Mouse (Mus musculus) cerebellum, adult 11 months (tissue): ENCODE results near the gene Gsta1.
"Not testable (repeated sequence)": the region's sequence is repeated elsewhere in the genome, so short reads cannot be mapped to it uniquely, and the experiment has no call there.

Source experiments
- DNase-seq: peaks from one replicate; pipeline ENCODE4 v3.0.0; 2022

Gsta1 gene

DNA sequence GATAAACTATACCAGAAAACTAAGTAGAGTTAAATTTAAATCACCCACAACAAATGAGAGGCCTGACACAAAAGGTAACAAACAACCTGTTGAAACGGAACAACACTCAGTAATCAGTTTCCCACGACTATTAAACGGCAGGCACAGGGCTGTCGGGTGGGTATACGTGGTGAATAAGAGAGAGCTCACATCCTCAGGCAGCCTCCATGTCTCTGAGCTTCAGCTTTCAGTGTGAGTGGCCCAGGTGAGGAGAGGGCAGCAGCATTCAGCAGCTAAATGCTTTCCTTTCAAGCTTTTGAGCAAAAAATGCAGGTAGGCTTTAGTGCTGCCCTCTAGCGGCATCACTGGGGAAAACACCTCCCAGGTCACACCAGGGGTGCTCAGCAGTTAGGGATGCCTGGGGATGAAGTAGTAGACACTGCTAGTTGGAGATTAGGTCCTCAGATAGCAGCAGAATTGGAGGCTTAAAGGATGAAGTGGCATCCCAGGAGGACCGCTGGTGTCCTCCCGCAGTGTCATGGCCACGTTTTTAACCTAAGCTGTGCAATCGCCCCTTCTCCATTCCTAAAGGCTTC, 2.8 kb downstream of the Gsta1 start:
- DNase-seq: not testable (repeated sequence)

DNA sequence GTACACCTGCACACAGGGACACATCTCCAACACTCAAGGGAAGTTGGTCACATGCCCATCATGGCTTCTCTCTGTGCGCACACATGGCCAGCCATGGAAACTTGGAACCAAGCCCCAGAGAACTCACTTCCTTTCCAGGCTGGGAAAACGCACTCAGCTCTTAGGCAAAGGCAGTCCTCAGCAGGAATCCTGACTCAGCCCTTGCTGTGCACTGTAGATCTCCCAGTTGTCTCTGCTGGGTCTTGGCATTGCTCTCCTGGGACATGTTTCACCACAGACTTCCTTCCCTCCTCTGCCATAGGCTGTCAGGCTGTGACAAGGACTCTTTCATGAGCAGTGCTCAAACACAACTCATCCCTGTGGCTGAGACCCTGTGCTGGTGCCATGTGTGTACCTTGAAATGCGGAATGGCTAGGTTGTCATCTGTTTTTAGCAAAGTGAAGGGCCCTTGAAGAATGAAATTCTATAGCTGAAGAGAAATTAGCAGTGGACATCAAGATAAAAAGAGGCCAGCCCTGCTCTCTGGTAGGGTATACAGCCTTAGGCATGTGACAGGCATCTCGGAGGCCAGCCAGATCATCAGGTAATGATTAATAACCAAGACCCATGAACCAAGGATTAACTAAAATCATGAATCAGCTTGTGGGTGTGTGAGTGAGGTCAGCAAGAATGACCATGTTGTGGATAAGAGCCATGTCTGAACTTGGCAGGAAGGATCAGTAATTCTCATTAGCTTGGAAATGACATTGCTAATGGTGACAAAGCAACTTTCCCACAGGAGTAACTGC, 25.4 kb downstream of the Gsta1 start:
- DNase-seq: not testable (repeated sequence)

DNA sequence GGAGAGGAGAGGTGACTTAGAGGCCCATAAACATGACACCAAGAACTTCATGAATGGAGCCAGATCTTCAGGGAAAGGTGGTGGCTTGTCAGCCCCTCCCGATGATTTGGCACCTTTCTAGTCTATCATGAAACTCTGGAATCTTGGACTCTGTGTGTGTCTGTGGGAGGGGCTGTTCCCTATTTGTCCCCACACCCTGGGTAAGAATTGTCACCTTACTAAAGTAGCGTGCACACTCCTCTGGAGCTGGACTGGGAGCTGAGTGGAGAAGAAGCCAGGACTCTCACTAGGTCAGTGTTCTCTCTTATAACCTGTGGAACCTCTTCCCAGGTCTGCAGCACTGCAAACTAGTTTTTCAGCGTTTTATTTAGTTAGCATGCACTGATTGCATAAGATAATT, 26.5 kb downstream of the Gsta1 start, which contains the start of gene Gm3776:
Gene Gm3776 (plus strand): TSS at position 216 of the 400 bp plus-strand sequence.
- not testable (repeated sequence) for DNase-seq

DNA sequence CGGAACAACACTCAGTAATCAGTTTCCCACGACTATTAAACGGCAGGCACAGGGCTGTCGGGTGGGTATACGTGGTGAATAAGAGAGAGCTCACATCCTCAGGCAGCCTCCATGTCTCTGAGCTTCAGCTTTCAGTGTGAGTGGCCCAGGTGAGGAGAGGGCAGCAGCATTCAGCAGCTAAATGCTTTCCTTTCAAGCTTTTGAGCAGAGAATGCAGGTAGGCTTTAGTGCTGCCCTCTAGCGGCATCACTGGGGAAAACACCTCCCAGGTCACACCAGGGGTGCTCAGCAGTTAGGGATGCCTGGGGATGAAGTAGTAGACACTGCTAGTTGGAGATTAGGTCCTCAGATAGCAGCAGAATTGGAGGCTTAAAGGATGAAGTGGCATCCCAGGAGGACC, 29.2 kb downstream of the Gsta1 start:
- peak; percentile 9 for DNase-seq

DNA sequence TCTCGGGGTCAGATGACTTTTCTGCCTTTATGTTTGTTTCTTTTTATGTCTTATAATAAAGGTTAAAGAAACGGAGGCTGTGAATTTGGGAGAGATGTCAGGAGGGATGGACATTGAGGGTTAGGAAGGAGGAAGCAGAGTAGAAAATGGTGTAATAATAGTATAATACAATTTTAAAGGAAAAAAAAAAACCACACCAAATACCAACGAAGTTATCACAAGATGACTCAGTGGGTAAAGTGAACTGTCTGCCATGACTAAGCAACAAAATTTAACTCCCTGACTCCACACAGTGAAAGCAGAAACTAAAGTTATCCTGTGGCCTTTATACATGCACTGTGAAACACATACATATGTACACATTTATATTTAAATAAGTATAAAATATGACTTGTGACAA, 40.5 kb downstream of the Gsta1 start:
- DNase-seq: not testable (repeated sequence)

DNA sequence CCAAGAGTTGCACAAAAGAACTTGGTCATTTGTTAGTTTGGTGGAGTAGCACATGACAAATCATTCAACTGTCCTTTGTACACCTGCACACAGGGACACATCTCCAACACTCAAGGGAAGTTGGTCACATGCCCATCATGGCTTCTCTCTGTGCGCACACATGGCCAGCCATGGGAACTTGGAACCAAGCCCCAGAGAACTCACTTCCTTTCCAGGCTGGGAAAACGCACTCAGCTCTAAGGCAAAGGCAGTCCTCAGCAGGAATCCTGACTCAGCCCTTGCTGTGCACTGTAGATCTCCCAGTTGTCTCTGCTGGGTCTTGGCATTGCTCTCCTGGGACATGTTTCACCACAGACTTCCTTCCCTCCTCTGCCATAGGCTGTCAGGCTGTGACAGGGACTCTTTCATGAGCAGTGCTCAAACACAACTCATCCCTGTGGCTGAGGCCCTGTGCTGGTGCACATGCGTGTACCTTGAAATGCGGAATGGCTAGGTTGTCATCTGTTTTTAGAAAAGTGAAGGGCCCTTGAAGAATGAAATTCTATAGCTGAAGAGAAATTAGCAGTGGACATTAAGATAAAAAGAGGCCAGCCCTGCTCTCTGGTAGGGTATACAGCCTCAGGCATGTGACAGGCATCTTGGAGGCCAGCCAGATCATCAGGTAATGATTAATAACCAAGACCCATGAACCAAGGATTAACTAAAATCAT, 51.7 kb downstream of the Gsta1 start:
- not testable (repeated sequence) for DNase-seq

DNA sequence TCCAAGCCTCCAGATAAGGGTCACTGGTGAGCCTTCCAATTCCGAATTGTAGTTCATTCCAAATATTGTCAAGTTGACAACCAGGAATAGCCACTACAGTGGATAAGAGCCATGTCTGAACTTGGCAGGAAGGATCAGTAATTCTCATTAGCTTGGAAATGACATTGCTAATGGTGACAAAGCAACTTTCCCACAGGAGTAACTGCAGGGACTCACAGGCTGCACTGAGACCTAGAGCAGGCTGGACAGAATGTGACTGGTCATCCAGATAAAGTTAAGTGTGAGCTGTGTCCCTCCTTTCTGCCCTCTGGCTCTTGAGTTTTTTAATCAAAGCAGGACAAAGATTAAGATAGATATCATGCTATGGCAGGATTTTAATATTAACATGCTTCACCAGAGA, 58.6 kb downstream of the Gsta1 start:
- not testable (repeated sequence) for DNase-seq

DNA sequence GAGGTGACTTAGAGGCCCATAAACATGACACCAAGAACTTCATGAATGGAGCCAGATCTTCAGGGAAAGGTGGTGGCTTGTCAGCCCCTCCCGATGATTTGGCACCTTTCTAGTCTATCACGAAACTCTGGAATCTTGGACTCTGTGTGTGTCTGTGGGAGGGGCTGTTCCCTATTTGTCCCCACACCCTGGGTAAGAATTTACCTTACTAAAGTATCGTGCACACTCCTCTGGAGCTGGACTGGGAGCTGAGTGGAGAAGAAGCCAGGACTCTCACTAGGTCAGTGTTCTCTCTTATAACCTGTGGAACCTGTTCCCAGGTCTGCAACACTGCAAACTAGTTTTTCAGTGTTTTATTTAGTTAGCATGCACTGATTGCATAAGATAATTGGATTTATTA, 59.3 kb downstream of the Gsta1 start, which contains the start of gene Gm10639:
Gene Gm10639 (plus strand): TSS at position 201 of the 400 bp plus-strand sequence.
- not testable (repeated sequence) for DNase-seq
